Mouse (Mus musculus) embryo, embryonic 10 days (tissue): ENCODE results near the gene Foxo3.

Source experiments
- DNase-seq: peaks from one replicate; pipeline ENCODE4 v3.0.0-alpha.2; 2015; ENCODE audit warnings: low spot score

The Foxo3 gene

DNA sequence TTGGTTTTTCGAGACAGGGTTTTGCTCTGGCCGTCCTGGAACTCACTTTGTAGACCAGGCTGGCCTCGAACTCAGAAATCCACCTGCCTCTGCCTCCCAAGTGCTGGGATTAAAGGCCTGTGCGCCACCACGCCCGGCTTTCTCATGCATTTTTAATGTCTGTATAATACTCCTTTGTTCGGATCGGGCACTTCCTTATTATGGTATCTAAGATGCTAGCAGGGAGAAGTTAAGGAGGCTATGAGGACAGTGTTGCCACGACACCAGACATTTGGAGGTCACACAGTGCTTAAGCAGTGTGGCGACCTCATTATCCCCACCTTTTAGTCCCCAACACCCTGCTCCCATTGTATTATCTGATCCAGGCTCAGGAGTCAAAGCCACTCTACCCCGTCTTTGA is 97.8 kb downstream of the Foxo3 start:
- DNase-seq = no peak

DNA sequence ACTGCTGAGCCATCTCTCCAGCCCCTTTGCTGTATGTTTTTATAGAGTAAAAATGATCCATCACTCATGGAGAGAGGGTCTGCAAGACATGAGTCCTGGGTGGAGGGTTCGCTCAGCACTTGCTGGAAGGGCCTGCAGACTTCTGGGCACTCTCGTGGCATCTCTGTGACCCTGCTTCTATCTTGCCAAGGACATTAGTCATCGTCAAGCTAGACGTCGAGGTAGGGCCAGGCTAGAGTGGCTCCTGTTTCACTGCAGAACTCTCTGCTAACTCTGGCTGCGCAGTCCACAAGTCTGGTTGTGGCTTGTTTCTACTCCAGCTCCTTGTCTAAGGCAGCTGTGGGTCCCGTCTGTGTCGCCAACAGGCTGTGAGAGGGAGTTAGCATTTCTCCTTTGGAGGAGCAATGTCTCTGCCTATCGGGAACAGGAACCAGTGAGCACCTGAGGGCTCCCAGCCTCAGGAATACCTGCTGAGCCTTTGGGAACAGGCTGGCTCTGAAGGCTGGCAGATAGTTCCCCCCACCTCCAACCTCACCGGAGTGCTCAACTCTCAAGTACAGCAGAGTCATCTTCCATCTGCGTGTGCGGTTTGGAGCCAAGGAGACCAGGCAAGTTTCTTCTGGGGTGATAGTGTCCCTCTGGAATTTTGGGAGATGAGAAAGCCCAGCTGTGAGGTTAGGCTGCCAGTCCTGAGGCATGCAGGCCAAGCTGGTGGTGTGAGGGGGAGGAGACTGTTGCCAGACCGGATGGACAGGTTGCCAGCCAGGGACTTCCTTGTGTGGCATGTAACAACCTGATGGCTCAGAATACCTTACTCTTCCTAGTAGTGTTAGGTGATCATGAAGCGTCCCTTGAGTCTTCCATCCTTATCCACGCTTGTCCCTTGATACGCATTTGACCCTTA is 98.5 kb downstream of the Foxo3 start:
- DNase-seq = no peak

DNA sequence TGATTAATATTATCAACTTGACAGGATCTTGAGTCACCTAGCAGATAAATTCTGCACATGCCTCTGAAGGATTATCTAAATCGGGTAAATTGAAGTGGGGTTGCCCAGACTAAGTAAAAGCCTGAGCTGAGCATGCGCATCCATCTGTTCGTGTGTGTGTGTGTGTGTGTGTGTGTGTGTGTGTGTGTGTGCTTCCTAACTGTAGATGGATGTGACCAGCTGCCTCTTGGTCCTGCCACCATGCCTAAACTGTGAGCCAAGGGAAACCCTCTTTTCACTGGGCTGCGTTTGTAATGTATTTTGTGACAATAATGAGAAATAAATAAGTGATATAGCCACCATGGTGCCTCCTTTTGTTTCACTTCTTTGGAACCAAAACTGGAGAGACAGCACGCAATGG is 102.3 kb downstream of the Foxo3 start:
- DNase-seq = no peak

DNA sequence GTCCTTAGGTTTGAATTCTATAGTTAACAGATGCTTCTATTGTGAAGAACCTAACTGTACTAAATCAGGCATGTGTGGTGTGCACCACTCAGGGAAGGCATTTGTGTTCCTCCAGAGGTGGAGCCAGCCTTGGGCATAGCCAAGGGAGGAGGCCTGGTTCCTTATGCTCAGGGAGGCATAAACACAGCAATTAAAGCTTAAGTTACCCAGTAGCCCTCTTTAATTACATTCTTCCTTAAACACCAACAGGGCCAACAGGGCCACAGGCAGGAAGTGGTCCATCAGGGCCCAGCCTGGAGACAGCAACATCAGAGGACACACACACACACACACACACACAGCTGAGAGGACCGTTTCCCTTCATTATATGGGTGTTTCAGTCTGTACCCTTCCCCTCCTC is 102.7 kb downstream of the Foxo3 start:
- DNase-seq = no peak

DNA sequence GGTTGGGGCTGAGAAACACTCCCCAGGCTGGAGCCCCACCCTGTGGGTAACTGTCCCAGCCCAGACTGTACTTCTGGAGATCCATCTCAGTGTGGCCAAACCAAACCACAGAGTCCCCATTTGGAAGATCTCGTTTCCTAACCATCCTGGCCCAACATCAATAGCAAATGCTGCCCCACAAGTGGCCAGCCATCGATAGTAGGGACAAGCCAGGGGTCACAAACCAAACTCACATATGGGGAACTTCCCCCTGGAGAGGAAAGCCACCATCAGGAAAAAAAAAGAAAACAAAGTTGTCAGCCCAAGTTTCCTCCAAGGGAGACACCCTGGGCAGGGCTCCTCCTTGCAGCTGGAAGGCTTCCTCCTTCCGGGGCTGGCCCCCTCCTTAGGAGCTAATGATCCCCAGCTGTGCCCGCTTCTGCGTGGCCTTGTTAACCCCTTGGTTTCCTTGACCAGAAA is 105.6 kb downstream of the Foxo3 start:
- DNase-seq = peak; percentile 58

DNA sequence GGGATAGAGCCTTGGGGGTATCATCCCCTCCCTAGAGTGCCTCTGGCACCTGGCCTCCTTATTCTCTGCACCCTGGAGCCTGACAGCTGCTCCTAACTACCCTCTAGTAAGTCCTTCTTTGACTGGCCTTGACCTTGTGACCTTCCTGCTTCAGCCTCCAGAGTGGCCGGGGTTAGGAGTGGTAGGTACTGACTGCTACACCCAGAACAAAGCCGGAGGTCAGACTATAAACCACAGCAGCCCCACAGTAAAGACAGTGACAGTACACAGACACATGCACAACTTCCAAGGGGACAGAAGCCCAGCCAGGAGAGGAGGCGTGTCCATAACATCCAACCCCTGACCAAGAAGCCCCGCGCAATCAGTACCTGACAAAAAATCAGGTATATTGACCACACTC is 106.4 kb downstream of the Foxo3 start:
- DNase-seq = no peak

DNA sequence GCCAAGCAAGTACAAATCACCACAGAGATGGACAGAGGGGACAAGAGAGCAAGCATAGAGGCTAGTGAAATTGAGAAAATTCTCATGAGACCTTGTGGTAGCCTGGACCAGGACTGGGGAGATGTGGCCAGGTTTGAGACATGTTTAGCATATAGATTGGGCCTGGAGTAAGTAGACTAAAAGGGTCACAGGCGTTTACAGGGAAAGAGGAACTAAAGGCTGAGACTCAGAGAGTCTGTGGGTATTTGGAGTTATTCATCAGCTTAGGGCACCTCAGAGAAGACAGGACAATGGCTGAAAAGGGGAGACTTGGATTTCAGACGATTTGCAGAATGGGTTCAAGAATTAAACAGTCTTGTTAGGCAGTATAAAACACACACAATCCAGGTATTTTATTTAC is 121.8 kb downstream of the Foxo3 start:
- no peak for DNase-seq

DNA sequence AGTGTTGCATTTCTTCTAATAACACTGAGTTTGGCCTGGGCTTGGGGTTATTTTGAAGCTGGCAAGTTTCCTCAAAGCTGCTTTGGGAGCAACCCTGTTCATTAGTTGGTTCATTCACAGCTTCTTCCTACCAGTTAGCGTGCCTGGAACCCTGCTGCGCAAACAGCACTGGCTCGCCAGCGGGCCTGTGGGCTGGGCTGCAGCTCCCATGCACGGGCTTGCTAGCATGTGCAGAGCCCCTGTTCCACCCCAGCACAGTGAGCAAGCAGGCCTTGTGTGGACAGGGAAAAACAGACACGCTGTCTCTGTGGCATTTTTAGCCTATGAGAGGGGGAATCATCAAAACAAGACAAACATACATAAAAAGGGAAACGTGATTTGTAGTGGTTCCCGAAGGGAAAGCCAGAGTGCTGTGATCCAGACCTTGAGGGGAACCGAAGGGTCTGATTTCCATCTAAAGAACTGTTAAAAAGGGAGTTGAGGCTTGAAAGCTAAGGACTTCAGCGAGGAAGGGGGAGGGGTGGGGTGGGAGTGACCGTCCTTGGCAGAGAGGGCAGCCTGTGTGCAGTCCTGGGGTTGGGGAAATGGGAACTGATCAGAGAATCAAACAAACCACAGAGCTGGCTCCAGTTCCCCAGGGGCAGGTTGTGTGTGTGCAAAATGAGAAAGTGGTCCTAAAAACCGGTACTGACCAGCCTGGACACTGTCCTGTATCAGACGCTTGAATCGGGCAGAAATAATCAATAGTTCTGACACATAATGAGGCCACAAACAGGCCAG is 123.9 kb downstream of the Foxo3 start:
- peak; percentile 34 for DNase-seq

DNA sequence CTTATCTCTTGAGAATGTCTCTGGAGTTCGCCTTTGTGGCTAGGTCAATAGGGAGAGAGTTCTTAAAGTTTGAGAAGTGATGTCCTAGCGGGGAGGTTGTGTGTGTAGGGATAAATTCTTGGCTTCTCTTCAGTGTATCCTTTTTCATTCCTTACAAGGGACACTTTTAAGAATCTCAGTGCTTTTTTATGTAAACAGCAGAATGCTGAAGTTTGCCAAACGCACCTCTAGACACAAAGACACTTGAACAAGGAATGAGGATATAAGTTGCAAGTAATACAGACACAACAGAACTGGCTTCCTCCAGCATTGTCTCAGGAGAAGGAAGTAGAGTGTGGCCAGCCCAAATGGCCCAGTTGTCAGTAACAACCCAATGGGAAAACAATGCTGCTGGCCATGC is 126.8 kb downstream of the Foxo3 start:
- no peak for DNase-seq

DNA sequence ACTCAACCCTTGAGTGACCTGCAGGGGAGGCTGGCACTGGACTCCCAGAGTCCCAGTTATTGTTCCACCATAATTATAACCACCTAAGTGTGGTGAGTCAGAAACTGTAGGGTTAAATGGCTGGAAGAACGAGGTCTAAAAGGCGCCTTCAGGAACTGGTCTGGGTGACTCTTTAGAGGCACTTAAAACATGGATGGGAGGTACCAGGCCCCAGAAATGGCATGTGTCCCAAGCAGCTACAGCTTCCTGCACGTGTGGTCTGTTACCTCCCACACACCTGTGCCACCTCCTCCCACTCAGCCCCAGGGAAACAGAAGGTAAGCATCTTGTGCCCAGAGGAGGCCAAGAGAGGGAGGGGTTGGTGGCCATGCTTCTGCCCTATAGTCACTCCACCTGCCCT is 128.2 kb downstream of the Foxo3 start:
- DNase-seq = no peak

DNA sequence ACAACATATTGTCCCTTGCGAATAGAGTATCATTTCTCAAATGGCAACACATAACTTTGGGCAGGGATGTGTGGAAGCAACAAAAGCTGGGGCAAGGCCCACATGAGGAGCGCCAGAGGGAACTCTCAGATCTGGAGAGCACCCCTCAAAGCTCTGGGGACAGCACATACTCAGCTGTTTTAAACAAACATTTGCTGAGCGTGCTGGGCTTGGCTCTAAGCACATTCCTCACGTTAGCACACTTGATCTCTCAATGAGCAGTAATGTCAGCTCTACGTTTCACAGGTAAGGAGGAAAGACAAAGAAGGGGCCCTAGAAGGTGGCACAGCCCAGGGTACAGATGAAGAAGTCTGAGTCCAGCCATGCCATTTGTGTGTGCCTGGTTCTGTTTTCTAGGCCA is 131.3 kb downstream of the Foxo3 start:
- no peak for DNase-seq

DNA sequence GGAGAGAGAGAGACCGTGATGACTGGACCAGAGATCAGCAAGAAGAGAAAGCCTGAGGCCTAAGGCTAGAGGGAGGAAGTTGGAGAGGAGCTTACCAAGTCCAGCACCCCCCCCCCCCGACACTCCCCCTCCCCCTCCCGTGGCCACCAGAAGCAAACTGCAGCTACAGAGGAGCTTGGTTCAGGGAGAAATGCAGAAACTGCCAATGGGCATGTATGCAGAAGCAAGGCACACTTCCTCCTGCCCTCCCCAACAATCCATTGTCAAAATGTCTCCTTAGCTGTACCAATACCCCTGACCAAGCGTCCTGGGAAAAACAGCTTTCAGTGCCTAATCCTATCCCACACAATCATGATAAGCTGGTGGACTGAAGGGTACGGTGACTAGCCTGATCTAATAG is 131.8 kb downstream of the Foxo3 start:
- no peak for DNase-seq

DNA sequence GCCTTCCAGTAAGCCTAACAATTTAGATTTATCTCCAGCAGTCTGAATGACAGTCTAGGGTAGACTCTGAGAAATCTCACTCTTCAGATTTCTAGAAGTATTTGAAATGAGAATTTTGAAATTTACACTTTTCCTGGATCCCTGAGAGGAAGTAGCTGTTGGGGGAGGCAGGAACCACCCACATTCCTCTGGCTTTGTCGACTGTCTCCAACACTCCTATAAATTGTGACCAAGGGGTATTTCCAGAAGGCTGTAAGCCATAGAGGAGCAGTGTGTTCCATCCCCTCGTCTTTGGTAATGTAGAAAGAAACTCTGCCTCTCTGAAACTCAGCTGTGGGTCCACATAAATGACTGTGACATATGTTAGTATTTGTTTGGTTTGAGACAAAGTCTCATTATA is 132.4 kb downstream of the Foxo3 start:
- DNase-seq = no peak

DNA sequence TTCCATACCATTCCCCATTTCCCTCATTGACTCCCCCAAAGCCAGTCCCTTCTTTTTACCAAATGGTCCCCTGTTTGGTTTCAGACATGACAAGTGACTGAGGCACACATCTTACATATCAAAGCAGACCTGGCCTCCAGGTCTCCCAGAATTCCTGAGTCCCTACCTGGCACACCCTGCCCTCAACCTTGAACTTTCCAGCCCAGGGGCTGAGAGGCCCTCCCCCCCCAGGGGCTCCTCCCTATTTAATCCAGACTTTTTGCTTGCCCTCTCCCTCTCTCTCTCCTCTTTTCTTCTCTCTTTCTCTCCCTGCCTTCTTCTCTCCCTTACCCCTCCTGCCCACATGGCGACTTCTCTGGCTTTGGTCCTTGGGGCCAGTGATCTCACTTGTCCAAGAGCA is 133.8 kb downstream of the Foxo3 start:
- DNase-seq = no peak

DNA sequence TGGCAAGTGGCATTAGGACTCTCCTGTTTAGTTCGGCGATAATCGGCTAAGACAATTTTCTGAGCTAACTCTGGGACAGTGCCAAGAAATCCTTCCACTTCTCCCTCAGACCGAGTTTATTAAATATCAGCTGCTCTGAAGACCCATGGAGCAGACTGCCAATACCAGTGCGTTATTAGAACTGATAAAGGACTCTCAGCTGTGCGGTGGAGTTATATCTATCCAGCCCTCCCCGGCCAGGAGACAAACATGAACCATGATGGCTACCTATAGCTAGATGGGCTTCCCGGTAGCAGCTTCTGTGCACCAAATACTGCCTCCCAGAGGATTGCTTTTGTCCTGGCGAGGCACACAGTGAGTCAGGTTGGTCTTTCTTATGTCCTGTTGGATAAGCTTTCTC is 134.5 kb downstream of the Foxo3 start:
- no peak for DNase-seq

DNA sequence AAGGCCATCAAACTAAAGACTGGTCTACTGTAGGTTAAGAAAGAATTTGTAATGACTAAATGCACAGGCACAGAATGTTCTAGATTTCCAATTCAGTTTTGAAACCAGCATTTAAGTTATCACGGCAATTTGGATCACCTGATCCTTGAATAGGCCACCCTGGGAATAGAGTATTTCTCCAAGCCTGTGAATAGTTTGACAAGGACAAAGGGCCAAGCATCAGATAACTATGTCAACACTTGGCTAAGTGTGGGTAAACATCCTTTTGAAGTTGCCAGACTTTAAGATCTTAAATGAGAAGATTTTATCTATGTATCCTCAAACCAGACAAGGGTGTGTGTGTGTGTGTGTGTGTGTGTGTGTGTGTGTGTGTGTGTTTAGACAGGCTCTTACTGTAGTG is 136.8 kb downstream of the Foxo3 start:
- no peak for DNase-seq

DNA sequence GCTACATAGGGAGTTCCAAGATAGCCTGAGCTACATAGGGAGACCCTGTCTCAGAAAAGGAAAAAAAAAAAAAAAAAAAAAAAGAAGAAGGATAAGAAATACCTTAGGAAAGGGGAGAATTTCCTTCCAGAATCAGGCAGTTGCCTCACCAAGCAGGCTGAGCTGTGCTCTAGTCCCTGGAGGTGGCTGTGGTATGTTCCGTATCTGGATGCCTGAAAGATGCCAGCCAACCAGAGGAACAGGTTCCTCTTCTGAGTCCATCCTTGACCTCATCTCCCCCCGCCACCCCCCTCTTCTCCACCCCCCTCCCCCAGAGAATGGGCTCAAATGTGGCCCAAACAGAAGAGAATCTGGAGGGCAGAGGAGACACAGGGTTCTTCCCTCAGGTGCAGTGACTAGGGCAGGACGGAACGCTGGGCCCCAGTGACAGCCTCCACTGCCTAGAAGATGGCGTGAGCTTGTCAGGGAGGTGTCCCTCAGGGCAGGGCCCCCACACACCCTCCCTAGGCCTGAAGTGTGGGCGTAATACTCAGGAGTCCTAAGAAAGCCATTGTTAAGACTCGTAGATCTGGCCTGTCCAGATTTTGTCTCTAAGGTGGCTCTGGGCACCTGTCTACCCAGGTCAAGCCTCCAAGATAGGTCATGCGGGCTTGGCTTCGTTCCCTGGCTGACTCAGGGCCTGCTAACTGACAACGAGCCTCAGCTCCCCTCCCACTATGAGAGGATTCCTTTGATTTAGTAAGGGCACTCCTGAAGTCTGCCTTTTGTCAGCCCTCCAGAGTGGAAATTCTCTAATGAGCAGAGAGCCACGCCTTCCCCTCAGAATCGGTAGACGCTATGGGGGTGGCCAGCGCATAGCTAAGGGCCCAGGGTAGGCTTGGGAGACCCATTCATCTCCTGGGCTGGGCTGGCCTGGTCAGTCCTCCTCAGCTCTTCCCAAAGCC is 141.5 kb downstream of the Foxo3 start:
- no peak for DNase-seq
